Mouse (Mus musculus): ENCODE data around the gene Fgf3. TPM values are rescaled to one million over a fixed set of nuclear protein-coding genes. Genes with fewer than 3 reads are reported as not detected.
A peak's percentile ranks its signal among the peaks of the same experiment; 100 is the strongest.

Gene Fgf3
- total and polyA plus RNA-seq, 2 experiments from 2014 or later: 0.33 to 3.5 TPM

DNA sequence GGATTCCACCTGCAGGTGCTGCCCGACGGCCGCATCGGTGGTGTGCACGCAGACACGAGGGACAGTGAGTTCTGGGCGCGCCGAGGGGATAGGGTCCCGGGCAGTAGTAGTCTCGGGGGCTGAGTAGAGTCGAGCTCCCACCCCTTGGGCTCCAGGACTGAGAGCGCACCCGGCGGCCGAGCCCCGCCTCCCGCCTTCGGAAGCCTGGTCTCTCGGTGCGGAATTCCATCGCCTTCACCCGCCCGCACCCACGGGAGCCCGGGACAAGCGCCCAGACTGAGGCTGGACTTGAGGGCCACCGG lies 23.8 kb downstream of the Fgf3 start:
- TF ChIP-seq CTCF (IDR thresholded peaks at IDR 0.05): no peak
- Histone ChIP-seq H3K36me3 (ENCODE audit: insufficient read depth, low read length) (no peaks in the 10 kb centered on the region), H3K4me1 (ENCODE audit: insufficient read depth, low read length) (peaks cover 10% of the 10 kb centered on the region), H3K9ac (replicated peaks; ENCODE audit: low read length, poor library complexity, severe bottlenecking) (no peak overlapping the region), H3K27ac (ENCODE audit: low read depth, low read length) (no peak overlapping the region), H3K9me3 (ENCODE audit: low read length) (no peaks in the 10 kb centered on the region), H3K4me2 (ENCODE audit: low read depth, low read length, poor library complexity, severe bottlenecking) (no peak overlapping the region), H3K4me3 (ENCODE audit: low read depth, low read length) (peak overlapping the region; percentile 23; the same call in 1 of the 2 replicates), H3K27me3 (ENCODE audit: insufficient read depth, low read length) (peaks cover 54% of the 10 kb centered on the region)
- 0% methylated on average over 27 of the region's 28 CpGs for WGBS
- ATAC-seq (ENCODE audit: low FRiP score) (no peak), DNase-seq (ENCODE audit: low spot score) (no peak)

DNA sequence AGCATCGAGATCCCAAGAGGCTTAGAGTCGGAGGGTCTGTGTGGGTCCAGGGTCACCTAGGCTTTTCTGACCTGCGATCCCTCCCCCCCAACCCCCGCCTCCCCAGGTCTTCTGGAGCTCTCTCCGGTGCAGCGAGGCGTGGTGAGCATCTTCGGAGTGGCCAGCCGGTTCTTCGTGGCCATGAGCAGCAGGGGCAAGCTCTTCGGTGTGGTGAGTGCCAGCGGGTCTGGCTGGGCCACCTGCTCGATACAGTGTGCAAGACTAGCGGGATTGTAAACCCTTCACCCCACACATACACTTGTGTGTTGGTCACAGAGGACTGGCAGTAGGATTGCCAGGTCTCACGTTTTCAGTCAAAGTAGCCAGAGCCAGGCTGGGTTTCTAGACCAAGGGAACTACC lies 24.2 kb downstream of the Fgf3 start:
- 1% methylated on average over 14 of the region's 15 CpGs for WGBS
- Histone ChIP-seq H3K27ac (ENCODE audit: low read depth, low read length) (no peak overlapping the region), H3K36me3 (ENCODE audit: insufficient read depth, low read length) (no peaks in the 10 kb centered on the region), H3K9me3 (ENCODE audit: low read length) (no peaks in the 10 kb centered on the region), H3K27me3 (ENCODE audit: insufficient read depth, low read length) (peaks cover 54% of the 10 kb centered on the region), H3K4me3 (ENCODE audit: low read depth, low read length) (peak overlapping the region; percentile 23; the same call in 1 of the 2 replicates), H3K9ac (replicated peaks; ENCODE audit: low read length, poor library complexity, severe bottlenecking) (no peak overlapping the region), H3K4me2 (ENCODE audit: low read depth, low read length, poor library complexity, severe bottlenecking) (no peak overlapping the region), H3K4me1 (ENCODE audit: insufficient read depth, low read length) (peaks cover 10% of the 10 kb centered on the region)
- DNase-seq (ENCODE audit: low spot score) (peak; percentile 3), ATAC-seq (ENCODE audit: low FRiP score) (no peak)
- TF ChIP-seq CTCF (IDR thresholded peaks at IDR 0.05): no peak

DNA sequence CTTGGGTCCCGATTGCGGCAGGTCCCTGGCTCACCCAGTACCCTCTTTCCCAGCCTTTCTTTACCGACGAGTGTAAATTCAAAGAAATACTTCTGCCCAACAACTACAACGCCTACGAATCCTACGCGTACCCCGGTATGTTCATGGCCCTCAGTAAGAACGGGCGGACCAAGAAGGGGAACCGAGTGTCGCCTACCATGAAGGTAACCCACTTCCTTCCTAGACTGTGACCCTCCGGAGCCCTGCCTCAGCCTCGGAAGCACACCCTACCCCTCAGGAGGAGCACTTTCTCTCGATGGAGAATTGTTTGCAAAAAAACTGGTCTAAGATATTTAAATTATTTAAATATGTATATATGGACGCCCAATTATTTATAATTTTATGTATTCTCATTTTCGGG lies 24.8 kb downstream of the Fgf3 start:
- H3K4me3 ChIP-seq (ENCODE audit: low read depth, low read length): no peak overlapping the region
- H3K4me1 ChIP-seq (ENCODE audit: insufficient read depth, low read length): peaks cover 10% of the 10 kb centered on the region
- H3K27ac ChIP-seq (ENCODE audit: low read depth, low read length): no peak overlapping the region
- ATAC-seq (ENCODE audit: low FRiP score) (no peak), DNase-seq (ENCODE audit: low spot score) (no peak)
- H3K9ac ChIP-seq (replicated peaks; ENCODE audit: low read length, poor library complexity, severe bottlenecking): no peak overlapping the region
- H3K36me3 ChIP-seq (ENCODE audit: insufficient read depth, low read length): no peaks in the 10 kb centered on the region
- H3K4me2 ChIP-seq (ENCODE audit: low read depth, low read length, poor library complexity, severe bottlenecking): no peak overlapping the region
- TF ChIP-seq CTCF (IDR thresholded peaks at IDR 0.05): no peak
- 7% methylated on average over 18 of the region's 18 CpGs for WGBS
- H3K27me3 ChIP-seq (ENCODE audit: insufficient read depth, low read length): peaks cover 54% of the 10 kb centered on the region
- H3K9me3 ChIP-seq (ENCODE audit: low read length): no peaks in the 10 kb centered on the region

DNA sequence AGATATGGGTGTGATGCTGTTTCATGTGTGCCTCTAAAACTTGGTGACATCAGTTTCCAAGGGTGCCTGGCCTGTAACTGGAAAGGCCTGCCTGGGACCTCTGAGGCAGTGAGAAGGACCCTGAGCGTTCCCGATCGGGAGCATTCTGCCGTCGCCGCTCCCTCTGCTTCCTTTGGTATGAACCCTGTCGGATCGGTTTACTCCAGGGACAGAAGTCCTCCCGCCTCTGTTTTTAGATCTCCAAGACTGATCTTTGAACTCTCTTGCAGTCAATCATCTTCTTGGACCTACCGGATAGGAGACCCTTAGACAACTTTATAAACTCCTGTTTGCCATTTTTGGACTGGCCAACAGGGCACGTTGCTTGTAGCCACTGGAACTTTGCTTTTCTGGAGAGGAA lies 25.3 kb downstream of the Fgf3 start:
- TF ChIP-seq CTCF (IDR thresholded peaks at IDR 0.05): no peak
- H3K27ac ChIP-seq (ENCODE audit: low read depth, low read length): no peak overlapping the region
- 4% methylated on average over 11 of the region's 11 CpGs for WGBS
- no peaks in the 10 kb centered on the region for H3K9me3 ChIP-seq (ENCODE audit: low read length)
- H3K4me1 ChIP-seq (ENCODE audit: insufficient read depth, low read length): peaks cover 10% of the 10 kb centered on the region
- H3K4me3 ChIP-seq (ENCODE audit: low read depth, low read length): no peak overlapping the region
- no peak for ATAC-seq (ENCODE audit: low FRiP score)
- H3K4me2 ChIP-seq (ENCODE audit: low read depth, low read length, poor library complexity, severe bottlenecking): no peak overlapping the region
- DNase-seq (ENCODE audit: low spot score): no peak
- H3K27me3 ChIP-seq (ENCODE audit: insufficient read depth, low read length): peaks cover 54% of the 10 kb centered on the region
- no peaks in the 10 kb centered on the region for H3K36me3 ChIP-seq (ENCODE audit: insufficient read depth, low read length)
- H3K9ac ChIP-seq (replicated peaks; ENCODE audit: low read length, poor library complexity, severe bottlenecking): no peak overlapping the region

DNA sequence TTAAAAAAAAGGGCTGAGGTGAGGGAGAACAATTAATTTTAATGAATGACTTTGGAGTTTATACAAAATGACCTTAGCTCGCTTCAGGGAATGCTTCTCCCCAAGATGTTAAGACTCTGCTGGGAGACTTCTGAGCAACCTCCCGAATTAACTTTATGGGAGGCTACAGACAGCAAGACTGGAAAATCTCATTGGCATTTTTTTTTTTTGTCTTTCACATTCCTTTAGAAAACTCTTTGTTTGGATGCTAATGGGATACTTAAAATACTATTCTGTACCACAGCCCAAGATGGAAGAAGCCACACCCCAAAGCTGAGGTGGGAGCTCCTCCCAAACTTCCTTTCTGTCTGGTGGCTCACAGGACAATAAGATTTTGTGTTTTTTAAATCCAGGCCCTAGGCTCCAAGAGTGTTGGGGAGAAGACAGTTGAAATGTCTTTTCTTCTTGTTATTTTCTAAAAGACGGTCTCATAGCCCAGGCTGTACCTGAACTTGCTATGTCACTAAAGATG lies 26.3 kb downstream of the Fgf3 start:
- Histone ChIP-seq H3K27me3 (ENCODE audit: insufficient read depth, low read length) (peaks cover 54% of the 10 kb centered on the region), H3K4me3 (ENCODE audit: low read depth, low read length) (no peak overlapping the region), H3K36me3 (ENCODE audit: insufficient read depth, low read length) (no peaks in the 10 kb centered on the region), H3K9ac (replicated peaks; ENCODE audit: low read length, poor library complexity, severe bottlenecking) (no peak overlapping the region), H3K27ac (ENCODE audit: low read depth, low read length) (no peak overlapping the region), H3K4me1 (ENCODE audit: insufficient read depth, low read length) (peaks cover 10% of the 10 kb centered on the region), H3K4me2 (ENCODE audit: low read depth, low read length, poor library complexity, severe bottlenecking) (no peak overlapping the region), H3K9me3 (ENCODE audit: low read length) (no peaks in the 10 kb centered on the region)
- no peak for ATAC-seq (ENCODE audit: low FRiP score)
- no peak for DNase-seq (ENCODE audit: low spot score)
- TF ChIP-seq CTCF (IDR thresholded peaks at IDR 0.05): no peak
- WGBS: 53% methylated on average over 3 of the region's 3 CpGs

DNA sequence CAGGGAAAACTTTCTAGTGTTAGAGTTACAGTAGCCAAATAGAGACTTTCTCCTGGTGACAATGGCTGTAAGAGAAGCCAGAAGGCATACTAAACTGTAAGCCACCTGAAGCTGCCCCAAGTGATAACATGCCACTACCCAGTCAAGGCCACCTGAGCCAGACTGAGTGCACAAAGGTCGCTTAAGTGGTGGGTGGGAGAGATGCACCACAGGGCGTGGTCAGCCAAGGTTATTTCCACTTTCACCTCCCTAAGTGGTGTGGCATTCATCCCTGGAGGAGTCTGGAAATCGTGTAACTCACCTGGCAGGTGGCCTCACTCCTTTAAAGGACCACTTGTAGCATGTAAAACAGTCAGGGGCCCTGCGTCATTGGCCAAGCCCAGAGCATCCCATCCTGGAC lies 29.3 kb downstream of the Fgf3 start:
- Histone ChIP-seq H3K4me3 (ENCODE audit: low read depth, low read length) (no peak overlapping the region), H3K9me3 (ENCODE audit: low read length) (no peaks in the 10 kb centered on the region), H3K27ac (ENCODE audit: low read depth, low read length) (no peak overlapping the region), H3K36me3 (ENCODE audit: insufficient read depth, low read length) (no peaks in the 10 kb centered on the region), H3K9ac (replicated peaks; ENCODE audit: low read length, poor library complexity, severe bottlenecking) (no peak overlapping the region), H3K4me1 (ENCODE audit: insufficient read depth, low read length) (no peaks in the 10 kb centered on the region), H3K27me3 (ENCODE audit: insufficient read depth, low read length) (peaks cover 28% of the 10 kb centered on the region), H3K4me2 (ENCODE audit: low read depth, low read length, poor library complexity, severe bottlenecking) (no peak overlapping the region)
- DNase-seq (ENCODE audit: low spot score) (no peak), ATAC-seq (ENCODE audit: low FRiP score) (no peak)
- WGBS: 73% methylated on average over 4 of the region's 4 CpGs
- TF ChIP-seq CTCF (IDR thresholded peaks at IDR 0.05): no peak

Measured in midbrain, postnatal 0 days (tissue).